Mouse (Mus musculus) kidney, adult 2 months (tissue): ENCODE results near the gene Cadm3. TPM values are rescaled to one million over a fixed set of nuclear protein-coding genes. Genes with fewer than 3 reads are reported as not detected.

Source experiments
- DNase-seq: peaks from one replicate; pipeline ENCODE4 v3.0.0; 2021
- H3K27ac ChIP-seq: fragments of 200-500 bp; 2 replicates; pipeline ENCODE4 v1.5.1; 2012; ENCODE audit warnings: low read depth, low read length, control low read depth, inconsistent platforms; ENCODE audit not compliant: insufficient read depth
- H3K27me3 ChIP-seq: fragments of 200-500 bp; replicated peaks from 2 replicates; pipeline ENCODE4 v1.6.1; 2012; ENCODE audit warnings: mild to moderate bottlenecking, moderate library complexity, low read length, inconsistent platforms; ENCODE audit not compliant: control insufficient read depth, insufficient read depth
- H3K36me3 ChIP-seq: fragments of 200-500 bp; 2 replicates; pipeline ENCODE4 v1.6.1; 2012; ENCODE audit warnings: mild to moderate bottlenecking, moderate library complexity, low read length, inconsistent platforms; ENCODE audit not compliant: control insufficient read depth, insufficient read depth
- H3K4me1 ChIP-seq: fragments of 200-500 bp; 2 replicates; pipeline ENCODE4 v1.6.1; 2011; ENCODE audit warnings: low read length; ENCODE audit not compliant: control insufficient read depth, insufficient read depth
- H3K4me3 ChIP-seq: fragments of 200-500 bp; 2 replicates; pipeline ENCODE4 v1.5.1; 2011; ENCODE audit warnings: mild to moderate bottlenecking, low read depth, low read length, control low read depth; ENCODE audit not compliant: insufficient read depth
- CTCF ChIP-seq: fragments of 200-500 bp; conservative IDR thresholded peaks from 2 replicates; pipeline ENCODE4 v1.5.1; 2011; ENCODE audit warnings: low read depth, mild to moderate bottlenecking, control low read depth, low read length, moderate library complexity, mixed read lengths; ENCODE audit not compliant: insufficient read depth, insufficient read length
- POLR2A ChIP-seq: fragments of 200-500 bp; IDR thresholded peaks from one replicate; pipeline ENCODE4 v1.6.1; 2011; ENCODE audit warnings: low read depth, low read length, control low read depth
- WGBS: fragments of 180-500 bp; shearing (Covaris S2); methylation state at CpG from one replicate; pipeline ENCODE4 v1.1.7; 2018; 5-methylcytosine and 5-hydroxymethylcytosine counted together
- polyA plus RNA-seq: library from polyadenylated mRNA; depleted of rRNA; stranded (reverse); fragments of >200 nt; gene quantifications from 2 replicates; pipeline ENCODE4 v1.2.3, GENCODE M21; 2012

The Cadm3 gene
- polyA plus RNA-seq, 1 experiment, result 2.4 TPM

DNA sequence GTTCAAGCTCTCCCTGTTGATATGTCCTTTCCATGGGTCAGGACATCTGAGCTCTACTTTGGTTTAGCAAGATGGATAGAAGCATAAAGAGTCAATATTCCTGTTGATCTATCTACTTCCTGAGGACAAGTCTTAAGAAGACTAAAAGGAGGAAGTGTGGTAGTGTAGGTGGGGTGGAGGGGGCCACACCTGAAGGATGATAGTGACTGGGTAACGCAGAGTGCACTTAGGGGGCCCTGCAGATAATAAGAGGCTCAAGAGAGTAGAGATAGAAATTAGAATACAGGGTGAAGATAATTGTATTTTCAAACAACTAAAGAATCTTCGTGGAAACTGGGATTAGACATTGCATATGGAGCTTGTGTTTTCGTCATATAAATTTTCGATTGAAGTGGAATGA, 22.4 kb downstream of the Cadm3 start:
- H3K4me1 ChIP-seq, result no peaks in the 10 kb centered on the region
- H3K27me3 ChIP-seq, result no peaks in the 10 kb centered on the region
- H3K4me3 ChIP-seq, result no peak overlapping the region
- DNase-seq, result no peak
- no peaks in the 10 kb centered on the region for H3K36me3 ChIP-seq
- no peak for TF ChIP-seq CTCF
- no peak for TF ChIP-seq POLR2A
- no peak overlapping the region for H3K27ac ChIP-seq
- 85% methylated on average over 4 of the region's 4 CpGs for WGBS

DNA sequence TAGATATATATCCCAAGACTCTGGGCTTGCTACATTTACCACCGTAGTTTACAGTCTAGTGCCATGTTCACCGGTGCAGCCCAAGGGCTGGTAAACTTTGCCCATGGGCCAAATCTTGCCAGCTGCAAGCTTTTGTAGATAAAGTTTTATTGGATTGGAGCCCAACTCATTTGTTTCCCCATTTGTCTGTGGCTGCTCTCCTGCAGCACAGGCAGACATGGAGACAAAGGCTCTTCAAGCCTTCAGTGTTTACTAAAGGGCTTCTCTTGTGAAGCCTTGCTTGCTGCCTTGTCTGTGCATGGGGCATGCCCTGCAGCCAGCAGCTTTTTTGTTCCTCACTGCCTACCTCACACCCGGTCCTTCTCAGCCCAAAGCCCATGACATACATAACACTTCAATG, 23.6 kb downstream of the Cadm3 start:
- no peak overlapping the region for H3K4me3 ChIP-seq
- WGBS, result 72% methylated on average over 3 of the region's 3 CpGs
- H3K27me3 ChIP-seq, result no peaks in the 10 kb centered on the region
- DNase-seq, result no peak
- no peaks in the 10 kb centered on the region for H3K36me3 ChIP-seq
- no peak for TF ChIP-seq POLR2A
- no peak for TF ChIP-seq CTCF
- no peaks in the 10 kb centered on the region for H3K4me1 ChIP-seq
- no peak overlapping the region for H3K27ac ChIP-seq

DNA sequence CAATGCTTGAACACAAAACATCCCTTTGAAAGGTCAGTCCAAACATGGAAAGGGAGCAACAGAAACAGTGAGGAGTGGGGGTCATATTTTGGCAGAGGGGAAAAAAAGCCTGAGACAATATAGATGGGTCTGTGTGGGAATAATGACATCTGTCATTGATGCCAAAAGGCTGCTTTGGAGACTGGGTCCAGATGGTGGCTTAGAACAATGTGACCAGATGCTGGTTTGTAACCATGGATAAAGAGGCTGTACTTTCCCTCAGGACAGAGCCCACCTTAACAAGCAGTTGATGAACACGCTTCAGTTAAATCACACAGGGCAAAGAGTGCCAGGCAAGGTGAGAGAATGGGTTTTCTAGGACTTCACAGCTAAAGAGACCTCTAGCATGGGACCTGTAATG, 25.1 kb downstream of the Cadm3 start:
- 76% methylated on average over 1 of the region's 1 CpGs for WGBS
- Histone ChIP-seq H3K4me3 (no peak overlapping the region), H3K4me1 (no peaks in the 10 kb centered on the region), H3K36me3 (no peaks in the 10 kb centered on the region), H3K27me3 (no peaks in the 10 kb centered on the region), H3K27ac (no peak overlapping the region)
- TF ChIP-seq CTCF (no peak), POLR2A (no peak)
- DNase-seq, result no peak

GRCm38 (mm10) chr1:173339543-173339942, 28.0 kb downstream of the Cadm3 start:
- TF ChIP-seq CTCF (peak; percentile 90), POLR2A (no peak)
- peak; percentile 47 for DNase-seq

DNA sequence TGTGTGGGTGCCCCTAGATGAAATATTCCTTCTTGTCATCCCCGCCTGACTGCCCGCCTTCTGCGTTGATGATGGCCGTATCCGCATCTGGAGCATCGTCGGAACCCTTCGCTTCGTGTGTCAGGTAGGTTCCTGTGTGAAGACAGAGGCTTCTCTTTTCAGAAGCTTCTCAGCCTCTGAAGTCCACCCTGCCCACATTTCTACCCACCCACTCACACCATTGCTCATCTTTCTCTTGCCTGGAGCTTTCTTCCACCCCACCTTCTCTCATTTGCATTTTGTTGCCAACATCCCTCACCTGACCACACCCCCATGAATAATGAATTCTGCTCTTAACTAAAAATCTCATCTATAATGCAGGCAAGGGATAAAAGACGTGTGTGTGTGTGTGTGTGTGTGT, 30.5 kb downstream of the Cadm3 start:
- Histone ChIP-seq H3K27me3 (no peaks in the 10 kb centered on the region), H3K36me3 (no peaks in the 10 kb centered on the region), H3K4me1 (no peaks in the 10 kb centered on the region), H3K4me3 (no peak overlapping the region), H3K27ac (no peak overlapping the region)
- no peak for TF ChIP-seq POLR2A
- TF ChIP-seq CTCF, result no peak
- WGBS, result 89% methylated on average over 10 of the region's 10 CpGs
- no peak for DNase-seq

More at GRCm38 (mm10) chr1:173339543-173339942, 28.0 kb downstream of the Cadm3 start:
- no peaks in the 10 kb centered on the region for H3K36me3 ChIP-seq
- H3K4me1 ChIP-seq, result no peaks in the 10 kb centered on the region
- H3K4me3 ChIP-seq, result no peak overlapping the region
- 7% methylated on average over 2 of the region's 2 CpGs for WGBS
- no peaks in the 10 kb centered on the region for H3K27me3 ChIP-seq
- H3K27ac ChIP-seq, result no peak overlapping the region

DNA sequence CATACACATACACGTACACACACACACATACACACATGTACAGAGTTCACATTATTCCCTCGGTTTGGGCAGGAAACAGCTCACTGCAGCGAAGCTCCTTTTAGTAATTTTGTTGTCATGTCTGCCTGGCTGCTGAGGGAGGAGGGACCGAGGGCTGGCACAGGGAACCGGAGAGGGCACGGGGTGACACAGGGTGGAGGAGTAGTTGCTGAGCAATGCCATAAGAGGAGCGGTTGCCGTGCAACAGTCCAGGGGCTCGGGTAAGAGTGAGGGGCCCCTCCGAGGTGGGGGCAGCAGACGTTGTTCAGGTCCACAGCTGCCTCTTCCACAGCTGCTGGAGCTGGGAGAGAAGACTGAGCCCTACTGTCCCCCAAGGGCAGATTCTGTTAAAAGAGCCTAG, 31.6 kb downstream of the Cadm3 start:
- H3K27me3 ChIP-seq, result no peaks in the 10 kb centered on the region
- DNase-seq, result no peak
- no peak overlapping the region for H3K27ac ChIP-seq
- no peak overlapping the region for H3K4me3 ChIP-seq
- H3K36me3 ChIP-seq, result no peaks in the 10 kb centered on the region
- TF ChIP-seq POLR2A (no peak), CTCF (no peak)
- 28% methylated on average over 11 of the region's 11 CpGs for WGBS
- H3K4me1 ChIP-seq, result no peaks in the 10 kb centered on the region

DNA sequence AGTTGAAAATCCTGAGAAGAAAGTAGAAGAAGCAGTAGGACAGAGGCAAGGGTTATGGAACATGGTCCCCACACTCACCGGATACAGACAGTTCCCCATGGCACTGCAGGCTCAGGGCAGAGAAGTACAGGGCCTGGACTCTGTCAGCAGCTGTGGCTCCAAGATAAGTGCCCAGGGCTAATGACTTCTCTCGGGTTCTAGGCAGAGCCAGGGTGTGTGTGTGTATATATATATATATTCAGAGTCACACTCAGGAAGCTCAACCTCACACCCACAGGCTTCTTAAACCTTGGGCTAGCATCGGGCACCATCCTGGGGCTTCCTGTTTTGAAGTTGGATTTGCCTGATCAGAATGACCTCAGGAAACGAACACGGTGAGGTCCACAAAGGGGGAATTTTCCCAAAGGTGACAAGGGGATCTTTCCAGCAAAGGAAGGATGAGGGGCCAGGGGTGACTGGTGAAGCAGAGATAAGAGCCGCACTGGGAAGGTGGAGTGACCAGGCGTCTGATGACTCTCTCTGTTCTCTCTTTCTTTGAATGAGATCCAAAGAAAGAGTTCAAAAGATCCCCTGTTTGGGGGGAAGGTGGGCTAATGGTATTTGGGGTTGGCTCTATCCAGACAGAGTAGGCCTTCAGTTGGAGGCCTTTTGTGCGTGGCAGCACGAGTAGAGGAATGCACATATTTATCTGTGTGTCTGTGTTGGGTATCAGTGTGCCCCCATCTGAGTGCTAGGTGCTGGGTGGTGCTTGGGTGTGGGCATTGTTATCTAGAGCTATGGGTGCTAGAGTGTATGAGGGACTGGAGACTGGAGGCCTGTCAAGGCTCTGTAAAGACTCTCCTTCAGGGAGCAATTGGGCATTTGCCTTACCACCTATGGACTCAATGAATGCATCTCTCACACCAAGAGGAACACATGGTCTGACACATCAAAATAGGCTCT, 33.9 kb downstream of the Cadm3 start, which contains the start of gene Ackr1:
TSS of gene Ackr1 (minus strand) at position 439 of the 942 bp plus-strand sequence.
- WGBS, result 58% methylated on average over 9 of the region's 9 CpGs
- no peak within 1 kb of the TSS for H3K27ac ChIP-seq
- TF ChIP-seq POLR2A (no peak), CTCF (no peak)

More for the DNA sequence above, 33.9 kb downstream of the Cadm3 start, which contains the start of gene Ackr1:
- H3K4me3 ChIP-seq, result no peak within 1 kb of the TSS
- H3K36me3 ChIP-seq, result no peaks in the 10 kb centered on the region
- no peaks in the 10 kb centered on the region for H3K4me1 ChIP-seq
- no peaks in the 10 kb centered on the region for H3K27me3 ChIP-seq
- no peak for DNase-seq
